Mouse (Mus musculus): ENCODE data around the gene Ehhadh. TPM values are rescaled to one million over a fixed set of nuclear protein-coding genes. Genes with fewer than 3 reads are reported as not detected.

Gene Ehhadh
- polyA plus RNA-seq, 1 experiment = 3.9 TPM

GRCm38 (mm10) chr16:21825612-21826031 is 38.0 kb upstream of the Ehhadh start:
- H3K4me3 ChIP-seq (ENCODE audit: low read depth, low read length) = no peak overlapping the region
- no peak for TF ChIP-seq EP300 (IDR thresholded peaks at IDR 0.05; ENCODE audit: insufficient read depth, low read depth, low read length)
- no peak for TF ChIP-seq POLR2A (IDR thresholded peaks at IDR 0.05; ENCODE audit: insufficient read depth, low read length)
- TF ChIP-seq CTCF (IDR thresholded peaks at IDR 0.05; ENCODE audit: low read depth, low read length) = no peak
- peaks cover under 1% of the 10 kb centered on the region for H3K4me1 ChIP-seq (ENCODE audit: control insufficient read depth, insufficient read depth, low read length)
- no peaks in the 10 kb centered on the region for H3K27me3 ChIP-seq (ENCODE audit: control insufficient read depth, insufficient read depth, low read length, poor library complexity, severe bottlenecking)
- H3K9me3 ChIP-seq (replicated peaks; ENCODE audit: control insufficient read depth, insufficient read depth, low read length, poor library complexity, severe bottlenecking) = no peaks in the 10 kb centered on the region
- no peak overlapping the region for H3K9ac ChIP-seq (ENCODE audit: low read depth, poor library complexity, severe bottlenecking)
- no peaks in the 10 kb centered on the region for H3K36me3 ChIP-seq (ENCODE audit: control insufficient read depth, insufficient read depth, low read length, poor library complexity, severe bottlenecking)
- H3K27ac ChIP-seq (ENCODE audit: insufficient read depth, low read length) = no peak overlapping the region

GRCm38 (mm10) chr16:21818629-21819028 is 31.0 kb upstream of the Ehhadh start:
- TF ChIP-seq EP300 (IDR thresholded peaks at IDR 0.05; ENCODE audit: insufficient read depth, low read depth, low read length) (no peak), POLR2A (IDR thresholded peaks at IDR 0.05; ENCODE audit: insufficient read depth, low read length) (no peak), CTCF (IDR thresholded peaks at IDR 0.05; ENCODE audit: low read depth, low read length) (no peak)
- Histone ChIP-seq H3K9ac (ENCODE audit: low read depth, poor library complexity, severe bottlenecking) (no peak overlapping the region), H3K27me3 (ENCODE audit: control insufficient read depth, insufficient read depth, low read length, poor library complexity, severe bottlenecking) (no peaks in the 10 kb centered on the region), H3K9me3 (replicated peaks; ENCODE audit: control insufficient read depth, insufficient read depth, low read length, poor library complexity, severe bottlenecking) (no peaks in the 10 kb centered on the region), H3K36me3 (ENCODE audit: control insufficient read depth, insufficient read depth, low read length, poor library complexity, severe bottlenecking) (no peaks in the 10 kb centered on the region), H3K4me3 (ENCODE audit: low read depth, low read length) (no peak overlapping the region), H3K27ac (ENCODE audit: insufficient read depth, low read length) (no peak overlapping the region), H3K4me1 (ENCODE audit: control insufficient read depth, insufficient read depth, low read length) (peaks cover 2% of the 10 kb centered on the region)

GRCm38 (mm10) chr16:21818132-21818531 is 30.5 kb upstream of the Ehhadh start:
- Histone ChIP-seq H3K27me3 (ENCODE audit: control insufficient read depth, insufficient read depth, low read length, poor library complexity, severe bottlenecking) (no peaks in the 10 kb centered on the region), H3K27ac (ENCODE audit: insufficient read depth, low read length) (no peak overlapping the region), H3K4me3 (ENCODE audit: low read depth, low read length) (no peak overlapping the region), H3K4me1 (ENCODE audit: control insufficient read depth, insufficient read depth, low read length) (peaks cover 4% of the 10 kb centered on the region), H3K9me3 (replicated peaks; ENCODE audit: control insufficient read depth, insufficient read depth, low read length, poor library complexity, severe bottlenecking) (no peaks in the 10 kb centered on the region), H3K9ac (ENCODE audit: low read depth, poor library complexity, severe bottlenecking) (no peak overlapping the region), H3K36me3 (ENCODE audit: control insufficient read depth, insufficient read depth, low read length, poor library complexity, severe bottlenecking) (no peaks in the 10 kb centered on the region)
- TF ChIP-seq CTCF (IDR thresholded peaks at IDR 0.05; ENCODE audit: low read depth, low read length) (no peak), POLR2A (IDR thresholded peaks at IDR 0.05; ENCODE audit: insufficient read depth, low read length) (no peak)

- Histone ChIP-seq H3K9ac (ENCODE audit: low read depth, poor library complexity, severe bottlenecking) (no peak overlapping the region), H3K4me3 (ENCODE audit: low read depth, low read length) (no peak overlapping the region), H3K27ac (ENCODE audit: insufficient read depth, low read length) (no peak overlapping the region), H3K4me1 (ENCODE audit: control insufficient read depth, insufficient read depth, low read length) (peaks cover 4% of the 10 kb centered on the region), H3K9me3 (replicated peaks; ENCODE audit: control insufficient read depth, insufficient read depth, low read length, poor library complexity, severe bottlenecking) (no peaks in the 10 kb centered on the region), H3K36me3 (ENCODE audit: control insufficient read depth, insufficient read depth, low read length, poor library complexity, severe bottlenecking) (no peaks in the 10 kb centered on the region), H3K27me3 (ENCODE audit: control insufficient read depth, insufficient read depth, low read length, poor library complexity, severe bottlenecking) (no peaks in the 10 kb centered on the region)
- no peak for TF ChIP-seq EP300 (IDR thresholded peaks at IDR 0.05; ENCODE audit: insufficient read depth, low read depth, low read length)
- no peak for TF ChIP-seq POLR2A (IDR thresholded peaks at IDR 0.05; ENCODE audit: insufficient read depth, low read length)
- TF ChIP-seq CTCF (IDR thresholded peaks at IDR 0.05; ENCODE audit: low read depth, low read length) = no peak
Observed at GRCm38 (mm10) chr16:21815669-21816010, 28.0 kb upstream of the Ehhadh start.

GRCm38 (mm10) chr16:21814861-21815668 is 27.5 kb upstream of the Ehhadh start:
- peaks cover 4% of the 10 kb centered on the region for H3K4me1 ChIP-seq (ENCODE audit: control insufficient read depth, insufficient read depth, low read length)
- 0 out of 2 replicates have a peak, but pooled peaks cover 3% of the 10 kb centered on the region for H3K9me3 ChIP-seq (replicated peaks; ENCODE audit: control insufficient read depth, insufficient read depth, low read length, poor library complexity, severe bottlenecking)
- no peak for TF ChIP-seq CTCF (IDR thresholded peaks at IDR 0.05; ENCODE audit: low read depth, low read length)
- TF ChIP-seq POLR2A (IDR thresholded peaks at IDR 0.05; ENCODE audit: insufficient read depth, low read length) = no peak
- no peak for TF ChIP-seq EP300 (IDR thresholded peaks at IDR 0.05; ENCODE audit: insufficient read depth, low read depth, low read length)
- no peaks in the 10 kb centered on the region for H3K27me3 ChIP-seq (ENCODE audit: control insufficient read depth, insufficient read depth, low read length, poor library complexity, severe bottlenecking)
- no peak overlapping the region for H3K27ac ChIP-seq (ENCODE audit: insufficient read depth, low read length)
- H3K4me3 ChIP-seq (ENCODE audit: low read depth, low read length) = no peak overlapping the region
- no peak overlapping the region for H3K9ac ChIP-seq (ENCODE audit: low read depth, poor library complexity, severe bottlenecking)
- no peaks in the 10 kb centered on the region for H3K36me3 ChIP-seq (ENCODE audit: control insufficient read depth, insufficient read depth, low read length, poor library complexity, severe bottlenecking)

- Histone ChIP-seq H3K27ac (ENCODE audit: insufficient read depth, low read length) (no peak overlapping the region), H3K4me1 (ENCODE audit: control insufficient read depth, insufficient read depth, low read length) (peaks cover 5% of the 10 kb centered on the region), H3K27me3 (ENCODE audit: control insufficient read depth, insufficient read depth, low read length, poor library complexity, severe bottlenecking) (no peaks in the 10 kb centered on the region), H3K36me3 (ENCODE audit: control insufficient read depth, insufficient read depth, low read length, poor library complexity, severe bottlenecking) (peaks cover 2% of the 10 kb centered on the region; the same call in 1 of the 2 replicates), H3K4me3 (ENCODE audit: low read depth, low read length) (no peak overlapping the region), H3K9ac (ENCODE audit: low read depth, poor library complexity, severe bottlenecking) (no peak overlapping the region), H3K9me3 (replicated peaks; ENCODE audit: control insufficient read depth, insufficient read depth, low read length, poor library complexity, severe bottlenecking) (peaks cover 9% of the 10 kb centered on the region)
- TF ChIP-seq POLR2A (IDR thresholded peaks at IDR 0.05; ENCODE audit: insufficient read depth, low read length) (no peak), EP300 (IDR thresholded peaks at IDR 0.05; ENCODE audit: insufficient read depth, low read depth, low read length) (no peak), CTCF (IDR thresholded peaks at IDR 0.05; ENCODE audit: low read depth, low read length) (no peak)
Observed at GRCm38 (mm10) chr16:21813164-21813834, 25.7 kb upstream of the Ehhadh start.

All from ES-Bruce4 (cell line).